Mouse (Mus musculus) liver, embryonic 14.5 days (tissue): ENCODE data around the gene Alg5.

Source experiments
- CTCF ChIP-seq: IDR thresholded peaks from 2 replicates; pipeline ENCODE4 v1.5.1; 2016; ENCODE audit warnings: antibody characterized with exemption, low read depth, control low read depth
- EP300 ChIP-seq: IDR thresholded peaks from 2 replicates; pipeline ENCODE4 v1.6.1; 2016; ENCODE audit warnings: antibody characterized with exemption, low read depth

- TF ChIP-seq EP300, result no peak
- TF ChIP-seq CTCF, result peak; percentile 71
These were observed 10.5 kb downstream of the Alg5 start for GRCm38 (mm10) chr3:54745799-54746198.
